Mouse (Mus musculus): Measurements from ENCODE around the gene Atp1a2.
A peak's percentile ranks its signal among the peaks of the same experiment; 100 is the strongest.

The Atp1a2 gene

DNA sequence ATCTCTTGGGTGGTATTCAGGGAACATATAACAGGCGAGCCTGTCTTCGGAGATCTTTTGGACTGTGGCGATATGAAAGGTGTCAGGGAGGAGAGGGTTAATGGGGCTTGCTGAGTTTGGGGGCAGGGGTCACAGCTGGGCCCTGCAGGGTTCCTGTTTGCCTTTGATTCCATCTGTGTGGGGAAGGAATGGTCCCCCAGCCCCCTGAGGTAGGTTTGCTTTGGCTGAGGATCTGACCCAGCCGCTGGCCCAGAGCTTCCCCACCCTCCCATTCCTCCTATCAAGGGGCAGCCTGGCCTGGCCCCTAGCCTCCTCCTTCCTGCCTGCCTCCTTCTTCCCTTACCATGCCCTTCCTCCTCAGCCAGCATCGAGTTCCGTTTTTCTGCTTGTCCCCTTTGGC is 5.0 kb upstream of the Atp1a2 start:
- no peak for DNase-seq

DNA sequence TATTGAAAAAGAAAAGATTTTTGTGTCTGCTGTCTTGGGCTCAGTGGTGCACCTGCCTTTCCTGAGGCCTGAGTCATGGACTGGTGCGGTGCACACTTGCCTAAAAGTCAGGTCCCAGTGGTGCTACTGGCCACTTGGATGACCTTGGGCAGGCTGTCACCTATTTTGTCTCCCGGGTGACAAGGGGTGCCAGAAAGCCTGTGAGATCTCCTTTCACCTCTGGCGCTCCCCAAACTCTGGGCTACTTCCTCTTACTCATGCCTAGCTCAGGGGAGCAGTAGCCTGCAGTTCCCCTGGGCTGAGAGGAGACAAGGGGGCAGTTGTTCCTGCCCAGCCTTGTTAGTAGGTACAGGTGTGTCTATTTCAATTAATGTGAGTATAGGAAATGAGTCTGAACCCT is 4.4 kb upstream of the Atp1a2 start:
- no peak for DNase-seq

DNA sequence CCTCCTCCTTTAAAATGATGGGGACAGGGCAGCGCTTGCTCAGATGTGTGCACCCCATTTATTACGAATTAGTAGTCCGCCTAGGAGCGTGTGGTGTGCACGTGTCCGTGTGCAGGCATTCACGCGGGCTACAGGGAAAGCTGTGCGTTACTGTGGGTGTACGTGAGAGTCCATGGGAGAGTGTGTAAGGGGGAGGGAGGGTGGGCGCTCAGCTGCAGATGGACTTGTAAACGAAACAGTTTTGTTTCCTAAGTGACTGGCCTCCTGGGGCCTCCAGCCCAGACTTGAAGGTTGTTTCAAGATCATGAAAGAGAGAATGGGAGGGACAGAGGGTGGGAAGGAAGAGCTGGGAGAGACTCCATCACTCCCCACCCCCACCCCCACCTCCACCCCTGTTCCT is 3.3 kb upstream of the Atp1a2 start:
- DNase-seq: no peak

DNA sequence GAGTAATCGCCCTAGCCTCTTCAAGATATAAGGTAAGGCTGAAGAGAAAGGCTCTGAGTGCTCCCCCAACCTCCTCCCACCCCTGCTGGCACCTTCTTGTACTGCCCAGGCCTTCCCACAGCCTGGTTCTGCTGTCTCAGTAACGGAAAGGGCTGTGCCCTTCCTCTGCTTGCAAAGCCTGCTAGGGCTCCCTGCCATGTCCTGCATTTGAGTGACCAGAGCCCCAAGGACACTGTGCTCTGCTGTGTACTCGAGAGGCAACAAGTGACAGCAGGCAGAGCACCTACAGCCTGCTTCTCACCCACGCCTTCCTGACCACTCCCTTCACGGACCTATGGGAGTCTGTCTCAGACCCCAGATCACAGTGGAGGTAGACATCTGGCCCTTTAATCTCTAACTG is 2.4 kb upstream of the Atp1a2 start:
- DNase-seq: no peak

DNA sequence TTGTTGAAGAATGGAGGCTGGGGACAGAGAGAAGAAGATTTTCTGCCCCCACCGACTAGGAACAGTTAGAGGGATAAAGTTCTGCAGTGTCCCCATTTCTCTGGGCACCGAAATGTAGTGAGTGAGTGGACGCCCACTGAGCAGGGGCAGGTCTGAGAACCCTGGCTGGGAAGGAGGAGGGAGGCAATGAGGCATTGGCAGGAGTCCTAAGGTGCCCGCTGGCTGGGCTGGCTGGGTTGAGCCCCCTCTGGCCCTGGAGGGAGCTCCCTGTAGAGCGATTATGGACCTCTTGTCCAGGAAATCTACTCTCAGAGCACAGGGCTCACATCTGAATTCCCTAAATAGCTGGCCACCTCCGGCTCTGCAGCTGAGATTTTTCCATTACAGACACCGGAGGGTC is 1.7 kb upstream of the Atp1a2 start:
- no peak for DNase-seq

DNA sequence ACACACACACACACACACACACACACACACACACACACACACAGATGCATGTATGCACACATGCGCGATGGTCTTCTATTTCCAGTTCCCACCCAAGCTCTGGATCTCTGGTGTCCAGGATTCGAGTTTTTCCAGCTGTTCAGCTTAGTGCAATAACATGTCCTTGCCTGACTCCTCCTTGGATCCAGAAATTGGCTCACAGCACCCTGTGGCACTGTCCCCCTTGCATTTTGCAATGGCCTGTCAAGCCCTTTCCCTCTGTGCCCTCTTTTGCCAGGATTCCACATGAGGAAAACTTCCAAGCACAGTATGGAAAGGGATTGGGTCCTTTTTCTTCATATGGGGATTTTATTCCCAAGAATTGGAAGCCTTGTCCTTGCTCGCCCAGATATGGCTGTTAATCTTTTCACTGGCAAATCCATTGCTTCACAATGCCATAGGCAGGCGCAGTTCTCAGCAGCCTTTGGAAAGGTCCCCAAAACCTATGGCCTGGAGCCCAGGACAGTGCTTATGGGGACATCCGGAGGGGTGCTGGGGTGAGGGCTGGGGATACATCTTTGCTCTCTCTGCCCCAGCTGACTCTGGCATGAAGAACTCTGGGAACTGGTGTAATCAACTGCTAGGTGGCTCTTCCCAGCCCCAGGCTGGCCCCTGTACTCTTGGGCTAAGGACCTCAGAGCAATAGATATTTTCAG is 901 bp downstream of the Atp1a2 start:
- no peak for DNase-seq

DNA sequence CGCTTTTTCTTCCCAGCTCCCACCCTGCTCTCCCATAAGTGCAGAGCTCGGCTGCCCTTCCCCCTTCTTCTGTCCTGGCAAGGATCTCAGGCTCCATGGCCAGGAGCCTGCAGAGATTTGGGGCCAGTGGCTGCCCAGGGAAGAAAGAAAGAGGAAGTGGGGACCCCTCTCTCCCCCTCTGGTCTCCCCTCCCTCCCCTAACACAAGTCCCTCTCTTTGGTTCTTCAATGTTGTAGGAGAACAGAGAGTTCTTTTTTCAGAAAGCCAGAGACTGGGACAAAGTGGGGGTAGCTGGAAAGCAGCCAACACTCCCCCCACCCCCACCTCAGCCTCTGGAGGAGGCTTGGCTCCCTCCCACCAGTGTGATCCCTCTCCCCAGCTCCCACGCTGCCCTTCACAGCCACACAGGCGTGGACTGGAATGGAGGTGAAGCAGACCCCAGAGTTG is 2.1 kb downstream of the Atp1a2 start:
- peak; percentile 51 for DNase-seq

DNA sequence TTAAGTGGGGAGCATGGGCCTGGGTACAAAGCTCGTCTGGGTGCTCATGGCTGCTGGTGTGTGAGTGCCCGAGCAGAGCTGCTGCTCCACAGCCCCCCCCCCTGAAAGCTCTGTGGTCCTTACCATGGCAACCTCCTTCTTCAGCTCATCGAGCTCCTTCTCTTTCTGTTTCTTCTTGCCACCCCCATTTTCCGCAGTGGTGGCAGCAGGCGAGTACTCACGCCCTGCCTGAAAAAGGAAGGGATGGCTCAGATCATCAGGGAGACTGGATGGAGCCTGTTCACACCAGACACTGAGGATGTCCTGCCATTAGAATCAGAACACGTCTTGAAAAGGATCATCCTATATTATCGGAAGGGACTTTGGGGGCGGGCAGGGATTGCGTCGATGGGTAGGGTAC is 4.4 kb downstream of the Atp1a2 start:
- no peak for DNase-seq

DNA sequence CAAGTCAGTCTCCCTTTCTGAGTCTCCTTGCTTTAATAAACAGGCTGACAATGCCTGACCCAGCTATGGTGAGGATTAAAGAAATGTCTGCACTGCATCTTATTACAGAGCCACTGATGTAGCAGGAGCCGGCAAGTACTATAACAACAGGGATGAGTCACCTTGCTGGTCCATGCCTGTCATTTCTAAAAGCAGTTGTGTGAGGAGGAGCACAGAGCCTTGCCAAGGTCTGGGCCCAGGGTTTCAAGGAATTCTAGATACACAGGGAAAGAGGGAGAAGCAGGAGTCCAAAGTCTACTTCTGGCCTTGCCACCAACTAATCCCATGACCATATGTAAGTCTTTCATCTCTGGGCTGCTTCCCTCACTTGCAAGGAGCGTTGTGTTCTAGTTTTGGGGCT is 5.0 kb downstream of the Atp1a2 start:
- no peak for DNase-seq

DNA sequence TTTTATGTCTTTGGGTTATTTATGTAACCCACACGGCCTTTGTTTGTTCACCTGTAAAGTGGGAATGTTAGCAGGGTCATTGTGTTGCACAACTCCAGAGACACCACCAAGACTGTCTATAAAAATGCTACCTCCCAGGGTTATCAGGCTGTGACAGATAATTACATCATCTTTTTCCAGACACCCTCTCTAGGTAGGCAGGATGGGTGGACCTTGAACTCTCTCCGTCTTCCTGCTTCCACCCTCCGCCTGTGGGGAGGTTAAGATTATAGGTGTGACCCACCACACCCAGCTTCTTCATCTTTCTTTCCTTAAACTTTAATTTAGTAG is 8.3 kb downstream of the Atp1a2 start:
- DNase-seq: no peak

DNA sequence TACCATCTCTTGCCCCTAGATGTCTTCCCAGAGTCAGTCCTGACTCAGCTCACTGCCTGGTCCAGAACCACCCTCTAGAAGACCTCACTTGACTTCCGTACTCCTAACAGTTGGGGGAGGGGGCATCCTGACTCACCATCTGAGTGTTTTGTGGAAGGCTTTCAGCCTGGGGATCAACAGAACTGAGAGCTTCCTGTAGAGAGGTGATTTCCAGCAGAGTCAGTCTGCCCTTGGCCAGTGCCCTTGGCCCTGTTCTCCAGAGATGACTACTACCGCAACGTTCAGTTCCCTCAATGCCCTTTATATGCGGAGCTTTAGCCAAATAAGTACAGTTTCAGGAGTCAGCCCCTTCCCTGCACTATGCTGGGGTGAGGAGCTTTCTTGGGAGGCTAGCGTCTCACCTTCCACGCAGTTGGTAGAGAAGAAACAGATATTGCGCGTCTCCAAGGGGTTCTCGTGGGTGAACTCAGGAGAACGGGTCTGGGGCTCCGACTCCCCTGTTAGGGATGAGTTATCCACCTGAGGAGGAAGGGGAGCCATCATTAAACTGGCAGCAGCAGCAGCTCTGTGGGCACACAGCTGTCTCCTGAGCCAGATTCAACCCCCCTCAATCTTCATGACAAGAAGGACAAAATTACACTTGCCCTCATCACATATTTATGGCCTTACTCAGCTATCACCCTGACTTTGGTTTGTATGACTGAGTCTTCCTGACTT is 8.8 kb downstream of the Atp1a2 start:
- no peak for DNase-seq

DNA sequence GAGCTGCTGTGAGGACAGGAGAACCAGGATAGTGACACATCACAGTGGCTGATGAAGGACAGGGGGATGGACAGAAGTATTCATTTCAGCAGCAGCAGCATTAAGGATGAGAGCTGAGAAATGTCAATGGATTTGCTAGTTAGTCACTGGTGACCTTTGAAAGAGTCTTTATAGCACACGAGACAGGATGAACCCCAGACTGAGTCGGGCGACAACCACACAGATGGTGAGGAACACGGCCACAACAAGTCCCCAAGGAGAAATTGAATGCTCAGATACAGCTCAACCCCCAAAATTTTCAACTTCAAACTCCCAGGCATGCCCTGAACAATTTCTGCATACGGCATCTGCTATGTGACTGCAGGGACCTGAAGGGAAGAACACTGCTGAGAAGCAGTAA is 11.1 kb downstream of the Atp1a2 start:
- no peak for DNase-seq

DNA sequence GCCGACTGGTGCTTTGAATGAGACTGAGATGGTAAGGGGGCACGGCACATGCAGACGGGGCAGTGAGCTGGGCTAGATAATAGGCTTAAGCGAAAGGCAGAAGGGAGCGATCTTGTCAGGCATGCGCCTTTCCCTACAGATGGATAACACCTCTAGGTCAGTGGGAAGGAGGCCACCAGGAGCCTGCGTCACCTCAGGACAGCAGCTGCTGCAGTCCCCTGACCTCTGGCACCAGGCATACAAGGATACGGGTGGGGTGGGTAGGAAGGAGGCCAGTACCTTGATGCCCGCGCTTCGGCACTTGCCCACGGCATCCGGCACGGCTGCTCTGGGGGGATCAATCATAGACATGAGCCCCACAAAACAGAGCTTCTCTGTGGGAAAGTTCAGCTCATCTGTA is 13.6 kb downstream of the Atp1a2 start:
- DNase-seq: peak; percentile 2

DNA sequence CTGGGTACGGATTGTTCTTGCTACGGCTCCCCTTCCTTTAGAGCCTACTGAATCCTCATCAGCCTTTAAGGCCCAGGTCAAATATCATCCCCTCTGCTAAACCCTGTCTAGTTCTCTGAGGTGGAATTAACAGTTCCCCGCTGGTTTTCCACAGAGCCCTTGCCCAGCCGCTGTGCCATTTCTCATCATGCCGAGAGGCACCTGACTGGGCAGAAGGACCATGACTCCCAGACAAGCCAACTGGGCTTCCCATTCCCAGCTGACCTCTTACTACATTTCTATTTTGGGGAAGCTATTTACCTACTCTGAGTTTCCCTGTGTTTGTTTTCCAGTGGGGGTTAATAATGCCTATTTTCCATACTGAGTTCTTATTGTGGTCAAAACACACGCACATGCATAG is 14.8 kb downstream of the Atp1a2 start:
- DNase-seq: no peak

DNA sequence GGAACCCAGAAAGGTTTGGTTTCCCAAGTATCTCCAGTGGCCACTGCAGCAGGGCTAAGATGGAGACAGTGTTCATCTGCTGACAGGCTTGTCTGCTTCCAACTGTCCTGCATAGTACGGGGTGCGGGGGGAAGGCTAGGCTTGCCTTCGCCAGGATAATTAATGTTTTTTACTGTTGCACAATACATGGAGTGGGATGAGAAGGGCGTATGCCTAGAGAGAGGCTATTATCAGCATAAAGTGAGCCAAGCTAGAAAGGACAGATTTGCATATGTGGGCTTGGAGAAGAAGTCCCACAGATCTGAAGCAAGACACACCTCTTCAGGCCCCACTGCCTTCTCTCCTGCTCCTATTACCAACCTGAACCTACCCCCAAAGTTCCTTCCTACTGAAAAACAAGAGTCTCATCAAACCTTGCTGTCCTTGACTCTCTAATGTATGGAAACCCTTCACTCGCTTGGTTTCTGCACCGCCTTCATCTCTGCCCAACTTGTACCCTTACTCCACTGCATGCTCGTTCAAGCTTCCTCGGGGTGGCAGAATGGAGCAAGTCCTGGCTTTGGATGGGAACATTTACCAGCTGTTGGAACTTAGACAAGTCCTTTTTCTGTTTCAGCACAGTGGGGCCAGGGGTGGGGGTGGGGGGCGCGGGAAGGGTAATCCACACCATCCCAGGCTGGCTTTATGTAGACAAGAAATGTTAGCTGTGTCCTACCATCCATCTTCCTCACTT is 16.2 kb downstream of the Atp1a2 start:
- DNase-seq: no peak

DNA sequence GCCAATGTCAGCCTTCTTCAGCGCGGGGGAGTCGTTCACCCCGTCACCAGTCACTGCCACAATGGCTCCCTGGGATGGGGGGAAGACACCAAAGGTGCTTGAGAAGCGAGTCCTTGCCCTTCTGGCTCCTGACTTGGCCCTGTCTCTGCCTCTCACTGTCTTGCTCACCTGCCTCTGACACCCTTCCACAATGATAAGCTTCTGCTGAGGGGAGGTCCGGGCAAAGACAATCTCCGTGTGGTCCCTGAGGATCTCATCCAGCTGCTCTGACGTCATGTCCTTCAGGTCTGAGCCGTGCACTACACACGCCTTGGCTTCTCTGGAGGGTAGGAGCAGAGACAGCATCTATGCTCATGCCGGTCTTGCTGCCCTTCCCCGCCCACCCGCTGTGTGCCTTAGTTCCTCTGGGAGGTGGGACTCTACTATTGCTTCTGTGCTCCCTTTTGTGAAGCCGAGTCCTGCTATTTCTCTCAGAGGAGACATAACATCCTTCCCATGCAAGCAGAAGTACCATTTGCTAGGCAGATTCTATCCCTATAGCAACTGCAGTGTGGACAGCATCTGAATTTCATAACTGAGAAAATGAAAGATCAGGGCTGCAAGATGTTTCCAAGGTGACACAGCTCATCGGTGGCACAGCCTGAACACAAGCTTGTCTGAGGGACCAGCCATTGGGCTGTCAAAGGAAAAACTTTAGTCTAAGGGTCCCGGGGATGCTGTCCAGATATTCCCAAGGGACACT is 17.9 kb downstream of the Atp1a2 start:
- no peak for DNase-seq

DNA sequence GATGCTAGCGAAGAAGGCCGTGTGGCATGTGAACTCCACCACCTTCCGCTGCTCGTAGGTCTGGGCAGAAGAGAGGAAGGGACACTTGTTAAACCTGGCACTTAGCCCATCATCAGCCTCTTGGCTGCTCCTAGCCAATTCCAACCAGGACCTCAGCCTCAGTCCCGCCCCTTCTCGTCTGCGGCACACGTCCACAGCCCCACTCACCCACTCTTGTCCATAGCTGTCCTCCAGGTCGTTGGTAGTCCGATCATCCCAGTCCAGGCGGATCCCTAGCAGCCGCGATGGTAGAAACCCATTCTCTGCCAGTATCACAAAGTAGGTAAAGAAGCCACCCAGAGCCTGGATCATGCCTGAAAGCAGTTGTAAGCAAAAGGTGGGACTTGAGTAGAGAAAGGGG is 19.5 kb downstream of the Atp1a2 start:
- DNase-seq: no peak

DNA sequence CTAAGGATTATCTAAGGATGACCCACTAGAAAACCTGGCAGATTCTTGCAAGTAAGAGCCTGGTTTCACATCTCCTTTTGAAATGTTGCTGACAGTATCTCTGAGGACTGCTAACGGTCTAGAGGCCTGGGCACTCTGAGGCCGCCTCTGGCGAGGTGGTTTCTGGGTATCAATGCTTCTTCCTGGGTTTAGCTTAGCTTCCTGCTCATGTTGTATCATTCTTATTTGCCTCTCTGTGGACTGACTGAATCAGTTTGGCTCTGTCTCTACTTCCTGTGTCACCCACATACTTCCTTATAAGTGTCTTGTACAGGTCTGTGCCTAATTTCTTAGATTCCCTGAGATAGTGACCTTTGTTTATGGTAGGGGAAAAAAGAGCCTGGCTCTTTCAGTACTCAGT is 20.7 kb downstream of the Atp1a2 start:
- no peak for DNase-seq

DNA sequence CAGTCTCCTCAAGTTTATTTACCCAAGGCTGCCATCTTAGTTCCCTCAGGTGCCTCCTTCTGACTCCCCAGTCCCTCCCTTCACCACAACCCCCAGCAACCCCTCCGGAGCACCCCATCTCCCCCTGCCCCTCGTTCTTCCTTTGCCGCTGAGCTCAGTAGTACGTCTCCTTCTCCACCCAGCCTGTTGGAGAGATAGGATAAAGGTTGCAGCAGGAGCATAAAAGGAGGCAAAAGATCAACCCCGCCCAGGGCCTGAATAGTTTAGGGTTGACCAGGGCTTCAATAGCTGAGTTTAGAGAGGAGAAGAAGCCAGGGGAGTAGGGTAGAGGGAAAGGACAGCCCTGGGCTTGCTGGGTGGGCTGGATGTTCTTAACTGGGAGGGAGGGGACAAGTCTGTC is 23.3 kb downstream of the Atp1a2 start:
- DNase-seq: no peak

DNA sequence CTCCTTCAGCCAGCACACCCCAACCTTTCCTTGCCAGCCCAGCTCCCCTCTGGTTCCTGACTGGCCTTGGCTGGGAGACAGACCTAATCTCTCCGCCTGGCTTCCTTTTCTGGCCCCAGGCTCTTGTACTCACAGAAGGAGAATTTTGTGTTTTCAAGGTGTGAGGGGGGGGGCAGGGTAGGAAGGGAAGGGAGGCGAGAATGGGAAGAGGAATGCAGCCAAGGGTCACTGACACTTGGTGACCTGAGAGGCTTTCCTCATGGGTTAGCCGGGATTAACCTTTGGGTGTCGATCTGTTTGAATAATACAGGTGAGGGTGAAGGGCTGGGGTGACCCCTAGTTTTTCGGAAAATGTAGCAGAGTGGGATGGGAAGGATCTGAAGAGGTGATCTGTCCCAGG is 23.7 kb downstream of the Atp1a2 start:
- no peak for DNase-seq

DNA sequence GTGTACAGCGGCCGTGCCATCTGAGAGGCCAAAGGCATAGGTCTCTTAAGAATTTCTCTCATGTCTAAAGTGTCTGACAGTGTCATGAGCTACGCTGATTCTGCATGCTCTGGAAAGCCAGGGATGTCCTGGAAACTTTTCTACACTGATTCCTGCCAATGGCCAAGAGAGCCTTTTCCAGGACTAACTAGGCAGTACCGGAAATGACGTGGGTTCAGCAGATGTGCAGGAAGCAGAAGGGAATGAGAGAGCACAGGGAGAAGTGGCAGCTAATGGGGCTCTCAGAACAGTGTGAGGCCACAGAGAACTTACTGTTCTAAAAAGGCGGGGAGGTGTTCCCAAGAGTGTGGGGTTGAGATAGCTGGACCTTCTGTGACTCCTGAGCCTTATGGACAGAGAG is 24.5 kb downstream of the Atp1a2 start:
- no peak for DNase-seq

DNA sequence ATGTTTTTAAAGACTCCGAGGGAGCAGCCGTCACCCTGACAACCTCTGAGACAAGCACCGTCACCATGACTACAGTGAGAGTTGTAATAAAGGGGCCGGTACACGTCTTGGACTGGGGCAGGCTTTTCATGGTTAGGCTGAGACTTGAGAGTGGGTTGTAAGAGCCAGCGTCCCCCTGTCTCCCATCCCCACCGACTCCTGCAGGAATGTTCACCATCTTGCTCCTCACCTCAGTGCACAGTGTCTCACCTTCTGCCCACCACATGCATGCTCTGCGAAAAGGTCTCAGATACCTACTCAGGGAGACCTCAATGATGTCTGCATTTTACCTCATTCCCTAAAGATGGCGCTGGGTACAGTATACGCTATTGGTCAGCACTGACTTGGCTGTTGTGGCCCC is 26.1 kb downstream of the Atp1a2 start:
- DNase-seq: no peak

DNA sequence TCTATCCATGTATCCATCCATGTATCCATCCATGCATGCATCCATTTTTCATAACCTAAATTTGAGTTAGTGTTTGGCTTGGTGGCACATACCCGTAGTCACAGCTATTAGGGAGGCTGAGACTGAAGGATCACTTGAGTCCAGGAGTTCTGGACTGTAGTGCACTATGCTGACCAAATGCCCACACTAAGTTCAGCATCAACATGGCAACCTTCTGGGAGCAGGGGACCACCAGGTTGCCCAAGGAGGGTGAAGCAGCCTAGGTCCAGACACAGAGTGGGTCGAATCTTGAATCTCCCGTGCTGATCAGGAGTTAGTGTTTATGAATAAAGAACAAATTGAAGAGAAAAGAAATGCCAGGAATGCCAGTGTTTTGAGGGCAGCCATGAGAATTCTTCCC is 26.7 kb downstream of the Atp1a2 start:
- DNase-seq: no peak
